Mouse (Mus musculus) myocyte (in vitro differentiated cells): Measurements from ENCODE around the gene Lgi1.

Experiments used
- CEBPB ChIP-seq: IDR thresholded peaks from 2 replicates; pipeline ENCODE4 v1.6.1; 2011; ENCODE audit warnings: mild to moderate bottlenecking, moderate library complexity; ENCODE audit not compliant: poor library complexity, insufficient read depth, severe bottlenecking
- E2F4 ChIP-seq: IDR thresholded peaks from one replicate; pipeline ENCODE4 v1.6.1; 2011; ENCODE audit warnings: mild to moderate bottlenecking, control low read depth, moderate library complexity; ENCODE audit not compliant: insufficient read depth
- MAX ChIP-seq: IDR thresholded peaks from one replicate; pipeline ENCODE4 v1.6.1; 2011; ENCODE audit warnings: low read depth, mild to moderate bottlenecking, control low read depth
- MYOD1 ChIP-seq, 3 experiments: IDR thresholded peaks; one replicate each; pipeline ENCODE4 v1.6.1; 2011; ENCODE audit warnings: control low read depth in 2 of 3, low read depth in 2 of 3, mild to moderate bottlenecking in 2 of 3, moderate library complexity in 1 of 3; ENCODE audit not compliant: insufficient read length in 2 of 3, control insufficient read depth in 1 of 3
- MYOG ChIP-seq, 3 experiments: IDR thresholded peaks; one replicate each; pipeline ENCODE4 v1.6.1; 2011; ENCODE audit warnings: control low read depth in 2 of 3, low read depth in 2 of 3, mild to moderate bottlenecking in 2 of 3; ENCODE audit not compliant: insufficient read length in 2 of 3, control insufficient read depth in 1 of 3, insufficient read depth in 1 of 3
- POLR2A ChIP-seq: IDR thresholded peaks from one replicate; pipeline ENCODE4 v1.6.1; 2011; ENCODE audit warnings: low read depth, mild to moderate bottlenecking, control low read depth, moderate library complexity; ENCODE audit not compliant: insufficient read length
- POLR2AphosphoS2 ChIP-seq: IDR thresholded peaks from one replicate; pipeline ENCODE4 v1.6.1; 2011; ENCODE audit warnings: low read depth, control low read depth; ENCODE audit not compliant: insufficient read length
- REST ChIP-seq: IDR thresholded peaks from one replicate; pipeline ENCODE4 v1.6.1; 2011; ENCODE audit warnings: mild to moderate bottlenecking, control low read depth, moderate library complexity; ENCODE audit not compliant: insufficient read depth, insufficient read length
- SRF ChIP-seq: IDR thresholded peaks from one replicate; pipeline ENCODE4 v1.6.1; 2011; ENCODE audit warnings: low read depth; ENCODE audit not compliant: control insufficient read depth, insufficient read length
- TCF12 ChIP-seq: IDR thresholded peaks from one replicate; pipeline ENCODE4 v1.6.1; 2011; ENCODE audit warnings: mild to moderate bottlenecking, control low read depth; ENCODE audit not compliant: poor library complexity, insufficient read depth, severe bottlenecking
- TCF3 ChIP-seq: IDR thresholded peaks from one replicate; pipeline ENCODE4 v1.6.1; 2011; ENCODE audit warnings: low read depth, control low read depth; ENCODE audit not compliant: insufficient read length
- USF1 ChIP-seq: IDR thresholded peaks from one replicate; pipeline ENCODE4 v1.6.1; 2011; ENCODE audit warnings: low read depth, mild to moderate bottlenecking, control low read depth, moderate library complexity

- TF ChIP-seq POLR2A = no peak
- TF ChIP-seq E2F4 = no peak
- TF ChIP-seq USF1 = no peak
- no peak for TF ChIP-seq MYOG (IDR thresholded peaks at IDR 0.05; ENCODE audit: control insufficient read depth in 1 of 3, insufficient read depth in 1 of 3, insufficient read length in 2 of 3, low read depth in 2 of 3)
- TF ChIP-seq POLR2AphosphoS2 = no peak
- no peak for TF ChIP-seq CEBPB
- TF ChIP-seq TCF12 = no peak
- TF ChIP-seq MAX = no peak
- no peak for TF ChIP-seq SRF
- no peak for TF ChIP-seq MYOD1 (IDR thresholded peaks at IDR 0.05; ENCODE audit: control insufficient read depth in 1 of 3, insufficient read length in 2 of 3, low read depth in 2 of 3)
- no peak for TF ChIP-seq REST
- TF ChIP-seq TCF3 = no peak
These were observed 66.7 kb downstream of the Lgi1 start for GRCm38 (mm10) chr19:38331072-38331471.
